23 mouse cellular contexts compared by ENCODE assay signal in genomic region chr15:8602362-8602761, GRCm38 (mm10).
DNase-seq lines count a peak whose midpoint lies in the region; ATAC-seq and TF ChIP-seq lines count a peak whose summit lies in the region.
"Had no signal": no experiment of that assay in that cellular context is flagged by ENCODE, and none has a peak within 500 bp of the region (broad histone marks: within the 10 kb centered on the region; RNA-seq: fewer than 3 reads in every experiment).

No protein-coding gene starts in this region.

- in situ Hi-C loops in CH12.LX (cut with MboI; ENCODE audit: low pct_ligation_motif_present, low pct_unique_long_range_greater_than_20kb, low sequenced_read_pairs): loop anchor here (25.0 kb wide), 1 partner anchor 490 kb away; the partner anchor contains the start of gene Nup155

- no peak overlapping the region for H3K9ac ChIP-seq in forebrain, embryonic 11.5 days (ENCODE audit: low read length)
- no peak overlapping the region for H3K9ac ChIP-seq in forebrain, postnatal 0 days
- H3K9ac ChIP-seq in CH12.LX (ENCODE audit: insufficient read depth, low read depth) (no peak overlapping the region), MEL (ENCODE audit: control insufficient read depth, low read depth, low read length, poor library complexity, severe bottlenecking) (no peak overlapping the region)
- no peak overlapping the region for H3K9ac ChIP-seq in hindbrain, embryonic 11.5 days (ENCODE audit: low read depth, low read length)
- H3K9ac ChIP-seq: embryonic facial prominence, embryonic 12.5 days; forebrain, embryonic 12.5 days had no signal

- dilution Hi-C loops in CH12.LX (cut with MboI; ENCODE audit: extremely low pct_ligation_motif_present, extremely low pct_unique_long_range_greater_than_20kb, low sequenced_read_pairs): no loop called here

- DNase-seq in forebrain, embryonic 11.5 days (ENCODE audit: low spot score): no peak
- DNase-seq in forebrain, postnatal 0 days: no peak
- no peak for DNase-seq in CH12.LX (ENCODE audit: extremely low read depth)
- DNase-seq in MEL (ENCODE audit: low read depth, low spot score): no peak
- DNase-seq in thymus, adult 18-20 months: no peak
- no peak for DNase-seq in hindbrain, embryonic 11.5 days (ENCODE audit: low spot score)
- DNase-seq: adrenal gland, adult 8-10 months; adrenal gland, postnatal 14 days; adrenal gland, postnatal 36 days; B cell, adult 2 months; cerebellum, adult 11-12 months; cerebellum, adult 2 months; cerebellum, adult 9-10 months; cerebellum, postnatal 10 days; cerebellum, postnatal 25 days had no signal

- no peaks in the 10 kb centered on the region for H3K36me3 ChIP-seq in forebrain, embryonic 11.5 days (ENCODE audit: control insufficient read depth, insufficient read depth, low read length)
- no peaks in the 10 kb centered on the region for H3K36me3 ChIP-seq in forebrain, postnatal 0 days (ENCODE audit: insufficient read depth)
- no peaks in the 10 kb centered on the region for H3K36me3 ChIP-seq in CH12.LX (replicated peaks in 1 of 2; ENCODE audit: control insufficient read depth in 1 of 2, insufficient read depth in 1 of 2, low read length in 1 of 2)
- no peaks in the 10 kb centered on the region for H3K36me3 ChIP-seq in MEL (ENCODE audit: control insufficient read depth in 1 of 2, insufficient read depth in 2 of 2, low read length in 2 of 2)
- H3K36me3 ChIP-seq in hindbrain, embryonic 11.5 days (ENCODE audit: control insufficient read depth, insufficient read depth, low read length): no peaks in the 10 kb centered on the region
- H3K36me3 ChIP-seq: embryonic facial prominence, embryonic 10.5 days; embryonic facial prominence, embryonic 12.5 days; forebrain, embryonic 12.5 days; G1E had no signal

- H3K27me3 ChIP-seq in forebrain, embryonic 11.5 days (ENCODE audit: control insufficient read depth, insufficient read depth, low read length): no peaks in the 10 kb centered on the region
- H3K27me3 ChIP-seq in forebrain, postnatal 0 days (ENCODE audit: insufficient read depth, low read length): no peaks in the 10 kb centered on the region
- H3K27me3 ChIP-seq in CH12.LX (replicated peaks) (no peaks in the 10 kb centered on the region), MEL (ENCODE audit: control insufficient read depth in 1 of 2, insufficient read depth in 2 of 2, low read length in 2 of 2) (peaks cover 3 to 12% of the 10 kb centered on the region in 2 experiments)
- no peaks in the 10 kb centered on the region for H3K27me3 ChIP-seq in hindbrain, embryonic 11.5 days (ENCODE audit: control insufficient read depth, insufficient read depth, low read length)
- H3K27me3 ChIP-seq: embryonic facial prominence, embryonic 12.5 days; forebrain, embryonic 12.5 days had no signal

- H3K27ac ChIP-seq in forebrain, embryonic 11.5 days (ENCODE audit: low read depth, low read length): no peak overlapping the region
- H3K27ac ChIP-seq in forebrain, postnatal 0 days (ENCODE audit: low read depth, low read length): no peak overlapping the region
- H3K27ac ChIP-seq in CH12.LX (ENCODE audit: insufficient read depth, low read depth) (no peak overlapping the region), MEL (ENCODE audit: control insufficient read depth, low read depth, low read length) (no peak overlapping the region)
- no peak overlapping the region for H3K27ac ChIP-seq in hindbrain, embryonic 11.5 days (ENCODE audit: low read depth, low read length)
- H3K27ac ChIP-seq: embryonic facial prominence, embryonic 10.5 days; embryonic facial prominence, embryonic 12.5 days; forebrain, embryonic 12.5 days had no signal

- H3K79me2 ChIP-seq in CH12.LX (replicated peaks; ENCODE audit: control insufficient read depth, extremely low read depth, insufficient read depth, poor library complexity, severe bottlenecking) (no peaks in the 10 kb centered on the region), MEL (ENCODE audit: control insufficient read depth, insufficient read depth, low read length, poor library complexity) (no peaks in the 10 kb centered on the region)

- ATAC-seq in forebrain, embryonic 11.5 days (replicated peaks; ENCODE audit: low FRiP score): 0 out of 2 replicates have a peak, but pooled peaks have one; percentile 18
- no peak for ATAC-seq in forebrain, postnatal 0 days
- no peak for ATAC-seq in hindbrain, embryonic 11.5 days (ENCODE audit: low FRiP score)
- ATAC-seq: activated CD4-positive, CD25-positive, alpha-beta regulatory T cell, adult 4 months; CD4-positive, CD25-positive, alpha-beta regulatory T cell, adult 4 months; forebrain, embryonic 14.5 days; forebrain, embryonic 16.5 days had no signal

- TF ChIP-seq EP300 in CH12.LX (IDR thresholded peaks at IDR 0.05; ENCODE audit: low read length) (no peak), MEL (IDR thresholded peaks at IDR 0.05; ENCODE audit: low read depth in 1 of 2, low read length in 2 of 2) (no peak)

- no peaks in the 10 kb centered on the region for H3K4me1 ChIP-seq in forebrain, embryonic 11.5 days (replicated peaks; ENCODE audit: control insufficient read depth, insufficient read depth, low read length)
- H3K4me1 ChIP-seq in forebrain, postnatal 0 days (ENCODE audit: insufficient read depth): no peaks in the 10 kb centered on the region
- 0 out of 4 replicates have a peak, but pooled peaks cover 0 to 4% of the 10 kb centered on the region in 2 experiments for H3K4me1 ChIP-seq in CH12.LX (ENCODE audit: control insufficient read depth in 1 of 2, insufficient read depth in 2 of 2)
- H3K4me1 ChIP-seq in MEL (ENCODE audit: control insufficient read depth in 1 of 2, insufficient read depth in 2 of 2, low read length in 2 of 2): no peaks in the 10 kb centered on the region
- no peaks in the 10 kb centered on the region for H3K4me1 ChIP-seq in hindbrain, embryonic 11.5 days (replicated peaks; ENCODE audit: control insufficient read depth, insufficient read depth, low read length)

- H3K4me2 ChIP-seq in forebrain, embryonic 11.5 days (ENCODE audit: low read depth, low read length, severe bottlenecking): no peak overlapping the region
- H3K4me2 ChIP-seq in forebrain, postnatal 0 days (ENCODE audit: low read depth): no peak overlapping the region
- no peak overlapping the region for H3K4me2 ChIP-seq in CH12.LX (ENCODE audit: insufficient read depth, low read depth, poor library complexity, severe bottlenecking)
- H3K4me2 ChIP-seq in hindbrain, embryonic 11.5 days (replicated peaks; ENCODE audit: low read depth, low read length): no peak overlapping the region
- H3K4me2 ChIP-seq: embryonic facial prominence, embryonic 12.5 days; forebrain, embryonic 12.5 days had no signal

- WGBS in forebrain, embryonic 11.5 days: 94% methylated on average over 6 of the region's 6 CpGs
- 92% methylated on average over 6 of the region's 6 CpGs for WGBS in forebrain, postnatal 0 days
- WGBS in hindbrain, embryonic 11.5 days: 85% methylated on average over 6 of the region's 6 CpGs

- TF ChIP-seq POLR2A in CH12.LX (IDR thresholded peaks at IDR 0.05; ENCODE audit: low read depth, low read length) (no peak), MEL (IDR thresholded peaks at IDR 0.05; ENCODE audit: control insufficient read depth in 1 of 2, insufficient read depth in 1 of 2, low read depth in 1 of 2, low read length in 2 of 2, poor library complexity in 1 of 2) (no peak)

- H3K9me3 ChIP-seq in forebrain, embryonic 11.5 days (ENCODE audit: control insufficient read depth, low read length): no peaks in the 10 kb centered on the region
- H3K9me3 ChIP-seq in forebrain, postnatal 0 days (ENCODE audit: low read length): no peaks in the 10 kb centered on the region
- H3K9me3 ChIP-seq in CH12.LX (replicated peaks; ENCODE audit: low read length) (no peaks in the 10 kb centered on the region), MEL (replicated peaks; ENCODE audit: insufficient read depth, low read length) (no peaks in the 10 kb centered on the region)
- H3K9me3 ChIP-seq in hindbrain, embryonic 11.5 days (ENCODE audit: control insufficient read depth, low read length): no peaks in the 10 kb centered on the region
- H3K9me3 ChIP-seq: embryonic facial prominence, embryonic 10.5 days; embryonic facial prominence, embryonic 12.5 days; forebrain, embryonic 12.5 days; G1E had no signal

- TF ChIP-seq CTCF in forebrain, postnatal 0 days (IDR thresholded peaks at IDR 0.05; ENCODE audit: low read depth): no peak
- TF ChIP-seq CTCF in CH12.LX (conservative IDR thresholded peaks at IDR 0.05 in 1 of 2, IDR thresholded peaks at IDR 0.05 in 1 of 2; ENCODE audit: low read depth in 2 of 2, low read length in 2 of 2) (no peak), MEL (IDR thresholded peaks at IDR 0.05 in 2 of 3, conservative IDR thresholded peaks at IDR 0.05 in 1 of 3; ENCODE audit: control insufficient read depth in 1 of 3, insufficient read depth in 1 of 3, low read depth in 2 of 3, low read length in 3 of 3, poor library complexity in 1 of 3, severe bottlenecking in 1 of 3) (no peak)

- no peak for TF ChIP-seq RAD21 in CH12.LX (IDR thresholded peaks at IDR 0.05; ENCODE audit: low read depth, low read length)
- no peak for TF ChIP-seq RAD21 in MEL (IDR thresholded peaks at IDR 0.05; ENCODE audit: low read depth, low read length)

- H3K4me3 ChIP-seq in forebrain, embryonic 11.5 days (ENCODE audit: low read depth, low read length): no peak overlapping the region
- H3K4me3 ChIP-seq in forebrain, postnatal 0 days (ENCODE audit: low read depth, low read length): no peak overlapping the region
- no peak overlapping the region for H3K4me3 ChIP-seq in CH12.LX (replicated peaks in 1 of 3; ENCODE audit: low read depth in 2 of 3, low read length in 2 of 3, poor library complexity in 1 of 3)
- no peak overlapping the region for H3K4me3 ChIP-seq in MEL (ENCODE audit: control insufficient read depth in 1 of 2, insufficient read depth in 1 of 2, low read depth in 2 of 2, low read length in 2 of 2)
- no peak overlapping the region for H3K4me3 ChIP-seq in hindbrain, embryonic 11.5 days (ENCODE audit: low read depth, low read length)
- H3K4me3 ChIP-seq: embryonic facial prominence, embryonic 10.5 days; embryonic facial prominence, embryonic 12.5 days; forebrain, embryonic 12.5 days had no signal

TF ChIP-seq in CH12.LX, 34 proteins besides CTCF, POLR2A, EP300 and RAD21:
- no peak for TF ChIP-seq HCFC1 (IDR thresholded peaks at IDR 0.05; ENCODE audit: low read depth, low read length)
- TF ChIP-seq ZNF384 (IDR thresholded peaks at IDR 0.05; ENCODE audit: low read depth, low read length): peak; percentile 39; the same call in 1 of the 2 replicates
- TF ChIP-seq USF1 (IDR thresholded peaks at IDR 0.05; ENCODE audit: low read depth, low read length): no peak

TF ChIP-seq in MEL, 35 proteins besides CTCF, POLR2A, EP300 and RAD21:
- TF ChIP-seq ZNF384 (IDR thresholded peaks at IDR 0.05; ENCODE audit: low read depth, low read length) (peak; percentile 37; the same call in 1 of the 2 replicates), BHLHE40 (IDR thresholded peaks at IDR 0.05; ENCODE audit: borderline replicate concordance, low read depth, low read length) (no peak)
